Mouse (Mus musculus): Measurements from ENCODE around the gene Akap10. TPM values are rescaled to one million over a fixed set of nuclear protein-coding genes. Genes with fewer than 3 reads are reported as not detected.

Akap10 gene
- total and polyA plus RNA-seq, 3 experiments, result 17.7 to 20.1 TPM; not detected in 1

DNA sequence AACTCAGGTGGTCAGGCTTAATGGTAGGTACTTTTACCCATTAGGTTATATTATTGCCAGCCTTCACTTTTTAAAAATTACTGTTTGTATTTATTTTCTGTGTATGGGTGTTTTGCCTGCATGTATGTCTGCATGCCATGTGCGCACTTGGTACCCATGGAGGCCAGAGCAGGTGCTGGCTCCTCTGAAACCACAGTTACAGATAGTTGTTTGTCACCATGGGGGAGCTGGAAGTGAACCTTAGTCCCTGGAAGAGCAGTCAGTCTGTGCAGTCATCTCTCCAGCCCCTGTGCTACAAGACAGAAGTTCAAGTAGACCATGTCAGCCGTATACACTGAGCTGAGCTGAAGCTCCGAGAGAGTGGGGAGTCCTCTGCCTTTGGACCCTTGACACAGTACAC is 33.1 kb upstream of the Akap10 start:
- Histone ChIP-seq H3K9ac (ENCODE audit: control insufficient read depth, low read depth, low read length, poor library complexity, severe bottlenecking) (no peak overlapping the region), H3K4me3 (ENCODE audit: control insufficient read depth in 1 of 2, insufficient read depth in 1 of 2, low read depth in 2 of 2, low read length in 2 of 2) (no peak overlapping the region), H3K27ac (ENCODE audit: control insufficient read depth, low read depth, low read length) (no peak overlapping the region), H3K79me2 (ENCODE audit: control insufficient read depth, insufficient read depth, low read length, poor library complexity) (no peaks in the 10 kb centered on the region), H3K9me3 (replicated peaks; ENCODE audit: insufficient read depth, low read length) (no peaks in the 10 kb centered on the region), H3K27me3 (ENCODE audit: control insufficient read depth in 1 of 2, insufficient read depth in 2 of 2, low read length in 2 of 2) (no peaks in the 10 kb centered on the region), H3K4me1 (ENCODE audit: control insufficient read depth in 1 of 2, insufficient read depth in 2 of 2, low read length in 2 of 2) (peaks cover 6 to 30% of the 10 kb centered on the region in 2 experiments; a peak in 3 of 4 replicates), H3K36me3 (ENCODE audit: control insufficient read depth in 1 of 2, insufficient read depth in 2 of 2, low read length in 2 of 2) (peaks cover 0 to 21% of the 10 kb centered on the region in 2 experiments; a peak in 2 of 4 replicates)
- no peak for DNase-seq (ENCODE audit: low read depth, low spot score)
- TF ChIP-seq POLR2AphosphoS2 (IDR thresholded peaks at IDR 0.05; ENCODE audit: low read length) (no peak), SMC3 (IDR thresholded peaks at IDR 0.05; ENCODE audit: low read depth, low read length) (no peak), TBP (IDR thresholded peaks at IDR 0.05; ENCODE audit: low read depth, low read length) (no peak), TAL1 (IDR thresholded peaks at IDR 0.05; ENCODE audit: low read length) (no peak), E2F4 (IDR thresholded peaks at IDR 0.05; ENCODE audit: borderline replicate concordance, low read depth, low read length) (no peak), SIN3A (IDR thresholded peaks at IDR 0.05; ENCODE audit: low read length) (no peak)

DNA sequence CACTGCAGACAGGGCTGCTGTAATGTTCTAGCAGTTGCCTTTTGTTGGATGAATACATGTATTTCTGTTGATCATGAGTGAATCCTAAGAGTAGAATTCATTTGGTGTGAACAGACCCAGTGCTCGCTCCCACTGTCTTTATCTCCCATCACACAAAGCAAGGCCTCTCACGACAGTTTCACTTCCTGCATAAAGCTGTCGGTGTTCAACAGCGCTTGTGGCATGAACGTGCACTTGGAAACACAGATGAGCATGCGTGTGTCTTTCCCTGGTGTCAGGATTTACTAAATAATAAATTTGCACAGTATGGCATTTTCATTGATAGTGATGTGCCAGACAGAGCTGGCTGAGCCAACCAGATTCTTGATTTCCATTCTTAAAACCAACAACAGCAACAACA is 32.6 kb upstream of the Akap10 start:
- no peak for DNase-seq (ENCODE audit: low read depth, low spot score)
- Histone ChIP-seq H3K9ac (ENCODE audit: control insufficient read depth, low read depth, low read length, poor library complexity, severe bottlenecking) (no peak overlapping the region), H3K27me3 (ENCODE audit: control insufficient read depth in 1 of 2, insufficient read depth in 2 of 2, low read length in 2 of 2) (no peaks in the 10 kb centered on the region), H3K9me3 (replicated peaks; ENCODE audit: insufficient read depth, low read length) (no peaks in the 10 kb centered on the region), H3K79me2 (ENCODE audit: control insufficient read depth, insufficient read depth, low read length, poor library complexity) (no peaks in the 10 kb centered on the region), H3K4me3 (ENCODE audit: control insufficient read depth in 1 of 2, insufficient read depth in 1 of 2, low read depth in 2 of 2, low read length in 2 of 2) (no peak overlapping the region), H3K36me3 (ENCODE audit: control insufficient read depth in 1 of 2, insufficient read depth in 2 of 2, low read length in 2 of 2) (peaks cover 0 to 26% of the 10 kb centered on the region in 2 experiments; a peak in 2 of 4 replicates), H3K27ac (ENCODE audit: control insufficient read depth, low read depth, low read length) (no peak overlapping the region), H3K4me1 (ENCODE audit: control insufficient read depth in 1 of 2, insufficient read depth in 2 of 2, low read length in 2 of 2) (peaks cover 6 to 33% of the 10 kb centered on the region in 2 experiments; a peak in 3 of 4 replicates)
- TF ChIP-seq POLR2AphosphoS5 (IDR thresholded peaks at IDR 0.05; ENCODE audit: borderline replicate concordance, low read depth, low read length) (no peak), EP300 (IDR thresholded peaks at IDR 0.05; ENCODE audit: low read depth in 1 of 2, low read length in 2 of 2) (no peak), USF2 (IDR thresholded peaks at IDR 0.05; ENCODE audit: borderline replicate concordance in 1 of 2, insufficient read depth in 1 of 2, low read depth in 1 of 2, low read length in 2 of 2) (no peak), BHLHE40 (IDR thresholded peaks at IDR 0.05; ENCODE audit: borderline replicate concordance, low read depth, low read length) (no peak), POLR2AphosphoS2 (IDR thresholded peaks at IDR 0.05; ENCODE audit: low read length) (no peak), UBTF (IDR thresholded peaks at IDR 0.05; ENCODE audit: borderline replicate concordance, insufficient read depth, low read depth, low read length) (no peak), MXI1 (IDR thresholded peaks at IDR 0.05; ENCODE audit: low read depth, low read length) (no peak), E2F4 (IDR thresholded peaks at IDR 0.05; ENCODE audit: borderline replicate concordance, low read depth, low read length) (no peak), MAZ (IDR thresholded peaks at IDR 0.05; ENCODE audit: low read depth, low read length) (no peak), GATA1 (IDR thresholded peaks at IDR 0.05; ENCODE audit: low read depth, low read length) (no peak), USF1 (IDR thresholded peaks at IDR 0.05; ENCODE audit: low read depth, low read length) (no peak), ZNF384 (IDR thresholded peaks at IDR 0.05; ENCODE audit: low read depth, low read length) (no peak), ZKSCAN1 (IDR thresholded peaks at IDR 0.05; ENCODE audit: low read depth, low read length) (no peak), RCOR1 (IDR thresholded peaks at IDR 0.05; ENCODE audit: low read depth, low read length) (no peak), ZC3H11A (IDR thresholded peaks at IDR 0.05; ENCODE audit: low read depth, low read length) (no peak), MEF2A (IDR thresholded peaks at IDR 0.05; ENCODE audit: extremely low read depth, insufficient replicate concordance, low read depth, low read length, poor library complexity, severe bottlenecking) (no peak), POLR2A (IDR thresholded peaks at IDR 0.05; ENCODE audit: control insufficient read depth in 1 of 2, insufficient read depth in 1 of 2, low read depth in 1 of 2, low read length in 2 of 2, poor library complexity in 1 of 2) (no peak), MYC (IDR thresholded peaks at IDR 0.05; ENCODE audit: low read depth, low read length) (no peak)

All from MEL (cell line).